Mouse (Mus musculus): ENCODE data around the gene Gpd1. TPM values are rescaled to one million over a fixed set of nuclear protein-coding genes. Genes with fewer than 3 reads are reported as not detected.

The Gpd1 gene
- polyA plus RNA-seq, 1 experiment from 2014 or later, result 0.35 TPM

DNA sequence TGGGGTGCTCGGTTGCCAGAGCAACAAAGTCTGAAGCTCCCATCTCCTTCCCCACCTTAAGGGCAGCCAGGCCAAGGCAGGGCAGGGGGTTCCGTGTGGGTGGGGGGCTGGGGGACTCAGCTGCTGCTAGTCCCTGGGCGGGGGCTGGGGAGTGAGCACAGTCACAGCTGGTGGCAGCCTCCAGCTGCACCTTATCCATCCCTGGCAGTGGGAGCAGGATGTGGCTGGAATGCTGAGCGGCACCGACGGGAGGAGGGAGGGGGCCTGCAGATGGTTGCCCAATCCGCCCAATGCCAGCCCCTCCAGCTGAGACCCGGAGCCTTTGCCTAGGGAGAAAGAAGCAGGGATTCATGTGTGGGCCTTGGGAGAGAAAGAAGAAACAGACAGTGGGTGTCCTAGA is 40.2 kb upstream of the Gpd1 start:
- ATAC-seq (replicated peaks; ENCODE audit: low FRiP score, low TSS enrichment, low read depth) (peak; percentile 28; the same call in 1 of the 2 replicates), DNase-seq (ENCODE audit: low spot score) (no peak)
- Histone ChIP-seq H3K36me3 (ENCODE audit: control insufficient read depth, insufficient read depth, low read length) (no peaks in the 10 kb centered on the region), H3K4me1 (replicated peaks; ENCODE audit: control insufficient read depth, insufficient read depth, low read length) (0 out of 2 replicates have a peak, but pooled peaks cover 4% of the 10 kb centered on the region), H3K27me3 (replicated peaks; ENCODE audit: control insufficient read depth, insufficient read depth, low read length) (peaks cover 15% of the 10 kb centered on the region), H3K4me2 (ENCODE audit: low read length) (no peak overlapping the region), H3K27ac (ENCODE audit: low read depth) (no peak overlapping the region), H3K4me3 (ENCODE audit: low read depth, low read length) (no peak overlapping the region), H3K9me3 (ENCODE audit: control insufficient read depth, low read length) (no peaks in the 10 kb centered on the region), H3K9ac (ENCODE audit: low read length) (no peak overlapping the region)
- 40% methylated on average over 8 of the region's 8 CpGs for WGBS

DNA sequence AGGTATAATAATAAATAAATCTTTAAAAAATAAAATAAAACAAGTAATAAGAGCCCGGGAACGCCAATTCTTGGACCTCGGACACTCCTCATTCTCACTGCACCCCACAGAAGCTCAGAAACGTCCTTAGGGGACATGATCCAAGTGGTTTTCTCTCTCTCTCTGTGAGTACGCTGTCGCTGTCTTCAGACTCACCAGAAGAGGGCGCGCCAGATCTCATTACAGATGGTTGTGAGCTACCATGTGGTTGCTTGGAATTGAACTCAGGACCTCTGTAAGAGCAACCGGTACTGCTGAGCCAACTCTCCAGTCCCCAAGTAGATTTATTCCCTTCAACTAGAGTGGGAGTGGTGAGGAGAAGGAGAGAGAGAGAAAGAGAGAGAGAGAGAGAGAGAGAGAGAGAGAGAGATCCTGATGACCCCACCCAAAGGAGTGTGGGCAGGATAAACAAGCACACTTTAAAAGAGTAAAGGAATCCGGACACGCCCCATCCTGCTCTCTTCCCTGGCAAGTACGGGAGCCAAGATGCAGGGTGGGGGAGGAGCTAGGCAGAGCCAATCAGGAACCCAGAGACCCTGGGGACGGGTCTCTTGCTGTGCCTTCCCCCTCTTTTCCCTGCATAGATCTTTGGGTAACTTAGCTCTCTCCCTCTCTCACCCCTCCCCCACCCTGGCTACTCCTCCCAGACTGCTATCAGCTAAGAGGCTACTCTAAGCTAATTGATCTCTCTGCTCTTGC is 39.1 kb upstream of the Gpd1 start:
- peaks cover 8% of the 10 kb centered on the region; the same call in 1 of the 2 replicates for H3K27me3 ChIP-seq (replicated peaks; ENCODE audit: control insufficient read depth, insufficient read depth, low read length)

GRCm38 (mm10) chr15:99679008-99679407 is 38.3 kb upstream of the Gpd1 start:
- Histone ChIP-seq H3K4me3 (ENCODE audit: low read depth, low read length) (no peak overlapping the region), H3K36me3 (ENCODE audit: control insufficient read depth, insufficient read depth, low read length) (no peaks in the 10 kb centered on the region), H3K4me1 (replicated peaks; ENCODE audit: control insufficient read depth, insufficient read depth, low read length) (0 out of 2 replicates have a peak, but pooled peaks cover 4% of the 10 kb centered on the region), H3K27ac (ENCODE audit: low read depth) (no peak overlapping the region), H3K27me3 (replicated peaks; ENCODE audit: control insufficient read depth, insufficient read depth, low read length) (0 out of 2 replicates have a peak, but pooled peaks cover 4% of the 10 kb centered on the region), H3K9ac (ENCODE audit: low read length) (no peak overlapping the region), H3K9me3 (ENCODE audit: control insufficient read depth, low read length) (no peaks in the 10 kb centered on the region), H3K4me2 (ENCODE audit: low read length) (no peak overlapping the region)
- no peak for DNase-seq (ENCODE audit: low spot score)
- no peak for ATAC-seq (replicated peaks; ENCODE audit: low FRiP score, low TSS enrichment, low read depth)
- WGBS, result 55% methylated on average over 7 of the region's 7 CpGs

More for the DNA sequence above, 39.1 kb upstream of the Gpd1 start:
- H3K27ac ChIP-seq (ENCODE audit: low read depth), result no peak overlapping the region
- no peak overlapping the region for H3K4me2 ChIP-seq (ENCODE audit: low read length)
- ATAC-seq (replicated peaks; ENCODE audit: low FRiP score, low TSS enrichment, low read depth), result peak; percentile 62
- no peaks in the 10 kb centered on the region for H3K9me3 ChIP-seq (ENCODE audit: control insufficient read depth, low read length)
- 0 out of 2 replicates have a peak, but pooled peaks cover 4% of the 10 kb centered on the region for H3K4me1 ChIP-seq (replicated peaks; ENCODE audit: control insufficient read depth, insufficient read depth, low read length)
- no peak overlapping the region for H3K9ac ChIP-seq (ENCODE audit: low read length)
- no peak for DNase-seq (ENCODE audit: low spot score)
- 14% methylated on average over 13 of the region's 13 CpGs for WGBS
- H3K4me3 ChIP-seq (ENCODE audit: low read depth, low read length), result no peak overlapping the region
- no peaks in the 10 kb centered on the region for H3K36me3 ChIP-seq (ENCODE audit: control insufficient read depth, insufficient read depth, low read length)

DNA sequence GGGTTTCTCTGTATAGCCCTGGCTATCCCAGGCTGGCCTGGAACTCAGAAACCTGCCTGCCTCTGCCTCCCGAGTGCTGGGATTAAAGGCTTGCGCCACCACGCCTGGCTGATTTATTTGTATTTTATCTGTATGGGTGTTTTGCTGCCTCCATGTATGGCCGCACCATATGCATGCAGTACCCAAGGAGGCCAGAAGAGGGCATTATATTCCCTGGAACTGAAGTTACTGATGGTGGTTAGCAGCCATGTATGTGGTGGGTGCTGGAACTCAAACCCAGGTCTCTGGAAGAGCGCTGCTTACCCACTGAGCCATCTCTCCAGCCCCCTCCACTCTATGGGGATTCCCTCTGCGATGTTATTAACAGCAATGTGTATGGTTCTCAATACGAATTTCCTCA is 34.4 kb upstream of the Gpd1 start:
- Histone ChIP-seq H3K27me3 (replicated peaks; ENCODE audit: control insufficient read depth, insufficient read depth, low read length) (no peaks in the 10 kb centered on the region), H3K4me1 (replicated peaks; ENCODE audit: control insufficient read depth, insufficient read depth, low read length) (no peaks in the 10 kb centered on the region), H3K4me2 (ENCODE audit: low read length) (no peak overlapping the region), H3K27ac (ENCODE audit: low read depth) (no peak overlapping the region), H3K36me3 (ENCODE audit: control insufficient read depth, insufficient read depth, low read length) (no peaks in the 10 kb centered on the region), H3K9ac (ENCODE audit: low read length) (no peak overlapping the region), H3K9me3 (ENCODE audit: control insufficient read depth, low read length) (no peaks in the 10 kb centered on the region), H3K4me3 (ENCODE audit: low read depth, low read length) (no peak overlapping the region)
- no peak for DNase-seq (ENCODE audit: low spot score)
- 91% methylated on average over 7 of the region's 7 CpGs for WGBS
- no peak for ATAC-seq (replicated peaks; ENCODE audit: low FRiP score, low TSS enrichment, low read depth)

- Histone ChIP-seq H3K9me3 (ENCODE audit: control insufficient read depth, low read length) (no peaks in the 10 kb centered on the region), H3K27me3 (replicated peaks; ENCODE audit: control insufficient read depth, insufficient read depth, low read length) (no peaks in the 10 kb centered on the region), H3K4me2 (ENCODE audit: low read length) (no peak overlapping the region), H3K4me3 (ENCODE audit: low read depth, low read length) (no peak overlapping the region), H3K27ac (ENCODE audit: low read depth) (no peak overlapping the region), H3K4me1 (replicated peaks; ENCODE audit: control insufficient read depth, insufficient read depth, low read length) (no peaks in the 10 kb centered on the region), H3K36me3 (ENCODE audit: control insufficient read depth, insufficient read depth, low read length) (no peaks in the 10 kb centered on the region), H3K9ac (ENCODE audit: low read length) (no peak overlapping the region)
- ATAC-seq (replicated peaks; ENCODE audit: low FRiP score, low TSS enrichment, low read depth), result no peak
- 93% methylated on average over 5 of the region's 5 CpGs for WGBS
- no peak for DNase-seq (ENCODE audit: low spot score)
Observed at GRCm38 (mm10) chr15:99684156-99684555, 33.2 kb upstream of the Gpd1 start.

DNA sequence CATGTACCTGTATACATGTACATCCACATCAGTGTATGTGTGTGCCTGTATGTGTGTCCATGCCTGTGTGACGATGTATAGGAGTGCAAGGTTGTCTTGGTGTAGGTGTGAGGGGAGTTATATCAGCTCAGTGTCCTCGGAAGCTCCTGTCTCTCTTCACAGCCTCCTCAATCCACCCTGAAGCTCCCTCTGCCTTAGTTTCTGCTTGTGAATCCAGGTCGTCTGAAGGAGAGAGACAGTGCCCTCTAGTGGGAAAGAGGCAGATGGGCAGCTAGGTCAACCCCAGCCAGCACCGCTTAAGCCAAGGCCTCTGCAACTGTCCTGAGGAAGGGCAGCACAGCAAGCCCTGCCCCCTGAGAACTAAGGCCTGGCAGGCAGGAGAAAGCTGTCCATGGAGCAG is 28.6 kb upstream of the Gpd1 start:
- ATAC-seq (replicated peaks; ENCODE audit: low FRiP score, low TSS enrichment, low read depth) (0 out of 2 replicates have a peak, but pooled peaks have one; percentile 32), DNase-seq (ENCODE audit: low spot score) (peak; percentile 77)
- H3K36me3 ChIP-seq (ENCODE audit: control insufficient read depth, insufficient read depth, low read length), result no peaks in the 10 kb centered on the region
- H3K9ac ChIP-seq (ENCODE audit: low read length), result no peak overlapping the region
- H3K9me3 ChIP-seq (ENCODE audit: control insufficient read depth, low read length), result no peaks in the 10 kb centered on the region
- WGBS, result 3% methylated on average over 4 of the region's 4 CpGs
- H3K4me2 ChIP-seq (ENCODE audit: low read length), result no peak overlapping the region
- H3K4me3 ChIP-seq (ENCODE audit: low read depth, low read length), result no peak overlapping the region
- no peaks in the 10 kb centered on the region; the same call in 1 of the 2 replicates for H3K27me3 ChIP-seq (replicated peaks; ENCODE audit: control insufficient read depth, insufficient read depth, low read length)
- no peaks in the 10 kb centered on the region for H3K4me1 ChIP-seq (replicated peaks; ENCODE audit: control insufficient read depth, insufficient read depth, low read length)
- H3K27ac ChIP-seq (ENCODE audit: low read depth), result no peak overlapping the region

GRCm38 (mm10) chr15:99690924-99691323 is 26.4 kb upstream of the Gpd1 start:
- Histone ChIP-seq H3K27ac (ENCODE audit: low read depth) (no peak overlapping the region), H3K27me3 (replicated peaks; ENCODE audit: control insufficient read depth, insufficient read depth, low read length) (no peaks in the 10 kb centered on the region; the same call in 1 of the 2 replicates), H3K4me3 (ENCODE audit: low read depth, low read length) (no peak overlapping the region), H3K9me3 (ENCODE audit: control insufficient read depth, low read length) (no peaks in the 10 kb centered on the region), H3K4me2 (ENCODE audit: low read length) (no peak overlapping the region), H3K36me3 (ENCODE audit: control insufficient read depth, insufficient read depth, low read length) (no peaks in the 10 kb centered on the region), H3K9ac (ENCODE audit: low read length) (no peak overlapping the region), H3K4me1 (replicated peaks; ENCODE audit: control insufficient read depth, insufficient read depth, low read length) (no peaks in the 10 kb centered on the region)
- ATAC-seq (replicated peaks; ENCODE audit: low FRiP score, low TSS enrichment, low read depth), result 0 out of 2 replicates have a peak, but pooled peaks have one; percentile 21
- DNase-seq (ENCODE audit: low spot score), result no peak
- WGBS, result 23% methylated on average over 4 of the region's 4 CpGs

- Histone ChIP-seq H3K4me3 (ENCODE audit: low read depth, low read length) (no peak overlapping the region), H3K4me2 (ENCODE audit: low read length) (no peak overlapping the region), H3K27me3 (replicated peaks; ENCODE audit: control insufficient read depth, insufficient read depth, low read length) (no peaks in the 10 kb centered on the region; the same call in 1 of the 2 replicates), H3K9me3 (ENCODE audit: control insufficient read depth, low read length) (no peaks in the 10 kb centered on the region), H3K27ac (ENCODE audit: low read depth) (no peak overlapping the region), H3K36me3 (ENCODE audit: control insufficient read depth, insufficient read depth, low read length) (no peaks in the 10 kb centered on the region), H3K9ac (ENCODE audit: low read length) (no peak overlapping the region), H3K4me1 (replicated peaks; ENCODE audit: control insufficient read depth, insufficient read depth, low read length) (no peaks in the 10 kb centered on the region)
- WGBS, result 42% methylated on average over 9 of the region's 9 CpGs
- no peak for ATAC-seq (replicated peaks; ENCODE audit: low FRiP score, low TSS enrichment, low read depth)
- no peak for DNase-seq (ENCODE audit: low spot score)
Observed at GRCm38 (mm10) chr15:99691976-99692375, 25.3 kb upstream of the Gpd1 start.

DNA sequence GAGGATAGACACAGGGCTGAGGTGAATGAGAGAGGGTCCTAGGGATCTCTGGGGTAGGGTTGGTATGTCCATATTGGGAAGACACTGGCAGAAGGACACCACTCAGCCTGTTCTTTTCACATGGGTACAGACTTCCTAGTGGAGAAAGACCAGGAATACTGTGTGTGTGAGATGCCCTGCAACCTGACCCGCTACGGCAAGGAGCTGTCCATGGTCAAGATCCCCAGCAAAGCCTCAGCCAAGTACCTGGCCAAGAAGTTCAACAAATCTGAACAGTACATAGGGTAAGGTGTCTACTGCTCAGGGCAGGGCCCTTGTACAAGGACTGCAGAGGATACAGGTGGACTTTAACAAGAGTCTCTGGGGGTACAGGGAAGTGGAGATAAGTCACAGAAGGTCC is 20.0 kb upstream of the Gpd1 start:
- Histone ChIP-seq H3K27ac (ENCODE audit: low read depth) (no peak overlapping the region), H3K27me3 (replicated peaks; ENCODE audit: control insufficient read depth, insufficient read depth, low read length) (0 out of 2 replicates have a peak, but pooled peaks cover 6% of the 10 kb centered on the region), H3K4me1 (replicated peaks; ENCODE audit: control insufficient read depth, insufficient read depth, low read length) (0 out of 2 replicates have a peak, but pooled peaks cover 2% of the 10 kb centered on the region), H3K9ac (ENCODE audit: low read length) (no peak overlapping the region), H3K36me3 (ENCODE audit: control insufficient read depth, insufficient read depth, low read length) (no peaks in the 10 kb centered on the region), H3K4me3 (ENCODE audit: low read depth, low read length) (no peak overlapping the region), H3K9me3 (ENCODE audit: control insufficient read depth, low read length) (no peaks in the 10 kb centered on the region), H3K4me2 (ENCODE audit: low read length) (no peak overlapping the region)
- DNase-seq (ENCODE audit: low spot score), result no peak
- ATAC-seq (replicated peaks; ENCODE audit: low FRiP score, low TSS enrichment, low read depth), result no peak
- 11% methylated on average over 2 of the region's 2 CpGs for WGBS
